Mouse (Mus musculus): Measurements from ENCODE around the gene Nudt3. TPM values are rescaled to one million over a fixed set of nuclear protein-coding genes. Genes with fewer than 3 reads are reported as not detected.

Gene Nudt3
- polyA plus RNA-seq, 1 experiment from 2014 or later: 117 TPM

DNA sequence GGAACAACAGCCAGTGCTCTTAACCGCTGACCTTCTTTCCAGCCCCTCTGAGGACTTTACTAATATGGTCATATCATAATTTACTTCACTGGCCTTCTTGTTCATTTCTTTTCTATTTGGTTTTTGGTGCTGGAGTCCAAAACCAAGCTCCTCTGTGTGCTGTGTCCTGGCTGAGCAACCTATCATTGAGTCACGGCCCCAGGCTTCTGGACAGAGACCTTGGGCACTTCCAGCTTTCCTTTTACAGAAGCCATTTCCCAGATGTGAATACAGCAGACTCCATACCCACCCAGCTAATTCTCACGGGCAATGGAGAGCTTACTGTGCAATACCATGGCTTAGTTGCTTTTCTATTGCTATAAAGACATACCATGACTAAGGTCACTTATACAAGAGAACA lies 23.0 kb downstream of the Nudt3 start:
- DNase-seq: no peak
- H3K4me2 ChIP-seq (ENCODE audit: low read length): no peak overlapping the region
- 80% methylated on average over 3 of the region's 3 CpGs for WGBS
- no peak for ATAC-seq (ENCODE audit: low FRiP score, low TSS enrichment)
- no peak overlapping the region for H3K4me3 ChIP-seq (replicated peaks; ENCODE audit: low read depth, low read length)
- peaks cover 21% of the 10 kb centered on the region for H3K36me3 ChIP-seq (ENCODE audit: control insufficient read depth, insufficient read depth, low read length)
- no peak overlapping the region for H3K9ac ChIP-seq (replicated peaks; ENCODE audit: low read length)
- H3K4me1 ChIP-seq (ENCODE audit: control insufficient read depth, insufficient read depth, low read length): peaks cover 37% of the 10 kb centered on the region
- H3K9me3 ChIP-seq (ENCODE audit: control insufficient read depth, low read length): no peaks in the 10 kb centered on the region
- H3K27me3 ChIP-seq (ENCODE audit: control insufficient read depth, insufficient read depth, low read length): no peaks in the 10 kb centered on the region
- no peak overlapping the region for H3K27ac ChIP-seq (replicated peaks; ENCODE audit: low read depth, low read length)

DNA sequence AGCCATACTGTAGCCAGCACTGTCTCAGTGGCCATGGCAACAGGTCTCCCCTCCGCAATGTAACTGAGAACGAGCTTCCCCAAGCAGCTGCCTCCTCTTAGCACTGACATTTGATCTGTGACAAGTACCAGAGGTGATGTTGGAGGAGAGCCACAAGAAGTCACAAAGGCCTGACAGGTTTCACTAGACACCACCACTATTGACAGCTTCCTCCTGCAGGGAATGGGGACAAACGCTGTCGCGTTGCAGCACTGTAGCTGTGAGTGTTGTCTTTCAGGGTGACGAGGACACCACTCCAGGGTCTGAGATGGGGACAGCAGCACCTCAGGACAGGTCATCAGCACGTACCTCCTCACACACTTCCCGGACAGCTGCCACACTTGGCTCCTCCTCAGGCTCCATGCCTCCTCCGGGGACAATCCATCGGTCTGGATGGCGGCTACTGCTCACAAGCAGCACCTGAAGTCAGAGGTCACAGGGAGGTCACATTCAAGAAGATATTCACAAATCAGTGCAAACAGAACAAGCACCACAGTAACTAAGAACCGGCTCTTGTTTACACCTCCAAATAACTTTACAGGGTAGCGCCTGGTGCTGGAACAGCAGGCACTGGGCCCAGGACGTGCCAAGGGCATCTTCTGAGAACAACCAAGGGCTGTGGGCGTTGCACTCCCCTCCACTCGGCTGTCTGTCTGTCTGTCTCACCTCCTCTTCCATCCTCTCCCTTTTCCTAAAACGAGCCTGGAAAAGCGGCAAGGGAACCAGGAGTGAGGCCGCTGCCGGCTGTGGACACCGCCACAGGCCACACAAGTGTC lies 26.7 kb downstream of the Nudt3 start:
- Histone ChIP-seq H3K4me1 (ENCODE audit: control insufficient read depth, insufficient read depth, low read length) (peaks cover 10% of the 10 kb centered on the region; the same call in 1 of the 2 replicates), H3K9me3 (ENCODE audit: control insufficient read depth, low read length) (no peaks in the 10 kb centered on the region), H3K4me2 (ENCODE audit: low read length) (no peak overlapping the region), H3K4me3 (replicated peaks; ENCODE audit: low read depth, low read length) (no peak overlapping the region), H3K36me3 (ENCODE audit: control insufficient read depth, insufficient read depth, low read length) (peaks cover 47% of the 10 kb centered on the region), H3K27ac (replicated peaks; ENCODE audit: low read depth, low read length) (no peak overlapping the region), H3K9ac (replicated peaks; ENCODE audit: low read length) (no peak overlapping the region), H3K27me3 (ENCODE audit: control insufficient read depth, insufficient read depth, low read length) (no peaks in the 10 kb centered on the region)
- 89% methylated on average over 21 of the region's 21 CpGs for WGBS
- DNase-seq (no peak), ATAC-seq (ENCODE audit: low FRiP score, low TSS enrichment) (no peak)

DNA sequence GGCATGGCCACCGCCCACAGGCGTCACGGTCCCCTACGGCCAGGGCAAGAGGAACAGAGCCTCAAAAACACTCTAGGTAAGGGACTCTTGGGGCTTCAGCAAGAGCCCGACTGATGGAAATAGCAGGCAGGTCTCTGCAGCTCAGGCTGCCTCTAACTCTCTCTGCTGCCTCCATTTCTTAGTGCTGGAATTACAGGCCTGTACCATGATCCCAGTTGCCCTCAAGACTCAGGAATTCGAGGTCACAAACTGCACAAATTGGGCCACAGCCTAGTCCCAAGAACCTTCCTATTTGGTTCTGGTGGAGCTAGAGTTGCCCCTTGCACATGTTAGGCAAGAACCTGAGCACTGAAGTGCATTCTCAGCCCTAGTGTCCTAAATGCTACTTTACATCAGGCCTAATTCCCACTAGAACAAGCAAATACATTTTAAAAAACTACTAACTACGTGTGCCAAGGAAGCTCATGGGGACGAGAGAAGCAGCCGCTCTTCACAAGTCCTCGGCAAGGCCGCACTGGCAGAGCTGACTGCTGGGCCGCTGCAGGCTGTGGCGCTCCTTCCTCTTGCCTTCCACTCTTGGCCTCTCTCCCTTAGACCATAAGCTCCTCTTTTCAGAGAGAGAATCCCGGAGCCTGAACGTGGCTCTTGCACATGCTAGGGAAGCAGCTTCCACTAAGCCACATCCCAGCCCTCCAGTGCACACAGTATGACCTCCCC lies 27.5 kb downstream of the Nudt3 start:
- no peaks in the 10 kb centered on the region for H3K27me3 ChIP-seq (ENCODE audit: control insufficient read depth, insufficient read depth, low read length)
- no peak for ATAC-seq (ENCODE audit: low FRiP score, low TSS enrichment)
- no peaks in the 10 kb centered on the region for H3K9me3 ChIP-seq (ENCODE audit: control insufficient read depth, low read length)
- H3K4me1 ChIP-seq (ENCODE audit: control insufficient read depth, insufficient read depth, low read length): peaks cover 4% of the 10 kb centered on the region; the same call in 1 of the 2 replicates
- H3K4me3 ChIP-seq (replicated peaks; ENCODE audit: low read depth, low read length): no peak overlapping the region
- H3K9ac ChIP-seq (replicated peaks; ENCODE audit: low read length): no peak overlapping the region
- no peak overlapping the region for H3K4me2 ChIP-seq (ENCODE audit: low read length)
- DNase-seq: no peak
- H3K27ac ChIP-seq (replicated peaks; ENCODE audit: low read depth, low read length): no peak overlapping the region
- 93% methylated on average over 15 of the region's 15 CpGs for WGBS
- H3K36me3 ChIP-seq (ENCODE audit: control insufficient read depth, insufficient read depth, low read length): peaks cover 54% of the 10 kb centered on the region

DNA sequence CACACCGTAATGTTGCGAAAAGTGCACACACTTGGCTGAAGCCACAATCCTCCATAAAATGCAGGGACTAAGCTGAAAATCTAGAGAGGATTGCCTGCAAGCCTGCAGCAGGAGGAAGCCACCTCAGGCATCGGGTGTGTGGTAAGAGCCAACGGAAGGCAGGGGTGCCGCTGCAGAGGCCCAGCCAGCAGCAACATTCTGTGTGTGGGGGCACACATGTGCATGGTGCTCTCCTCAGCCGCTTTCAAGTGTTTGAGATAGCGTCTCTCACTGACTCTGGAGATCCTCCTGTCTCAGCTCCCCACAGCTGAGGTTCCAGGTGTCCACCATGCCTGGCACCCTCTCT lies 30.8 kb downstream of the Nudt3 start:
- DNase-seq (no peak), ATAC-seq (ENCODE audit: low FRiP score, low TSS enrichment) (no peak)
- WGBS: 97% methylated on average over 7 of the region's 7 CpGs
- peaks cover 81% of the 10 kb centered on the region for H3K36me3 ChIP-seq (ENCODE audit: control insufficient read depth, insufficient read depth, low read length)
- no peak overlapping the region for H3K4me3 ChIP-seq (replicated peaks; ENCODE audit: low read depth, low read length)
- no peaks in the 10 kb centered on the region for H3K27me3 ChIP-seq (ENCODE audit: control insufficient read depth, insufficient read depth, low read length)
- H3K9ac ChIP-seq (replicated peaks; ENCODE audit: low read length): no peak overlapping the region
- H3K9me3 ChIP-seq (ENCODE audit: control insufficient read depth, low read length): no peaks in the 10 kb centered on the region
- no peak overlapping the region for H3K4me2 ChIP-seq (ENCODE audit: low read length)
- no peak overlapping the region for H3K27ac ChIP-seq (replicated peaks; ENCODE audit: low read depth, low read length)
- H3K4me1 ChIP-seq (ENCODE audit: control insufficient read depth, insufficient read depth, low read length): no peaks in the 10 kb centered on the region

DNA sequence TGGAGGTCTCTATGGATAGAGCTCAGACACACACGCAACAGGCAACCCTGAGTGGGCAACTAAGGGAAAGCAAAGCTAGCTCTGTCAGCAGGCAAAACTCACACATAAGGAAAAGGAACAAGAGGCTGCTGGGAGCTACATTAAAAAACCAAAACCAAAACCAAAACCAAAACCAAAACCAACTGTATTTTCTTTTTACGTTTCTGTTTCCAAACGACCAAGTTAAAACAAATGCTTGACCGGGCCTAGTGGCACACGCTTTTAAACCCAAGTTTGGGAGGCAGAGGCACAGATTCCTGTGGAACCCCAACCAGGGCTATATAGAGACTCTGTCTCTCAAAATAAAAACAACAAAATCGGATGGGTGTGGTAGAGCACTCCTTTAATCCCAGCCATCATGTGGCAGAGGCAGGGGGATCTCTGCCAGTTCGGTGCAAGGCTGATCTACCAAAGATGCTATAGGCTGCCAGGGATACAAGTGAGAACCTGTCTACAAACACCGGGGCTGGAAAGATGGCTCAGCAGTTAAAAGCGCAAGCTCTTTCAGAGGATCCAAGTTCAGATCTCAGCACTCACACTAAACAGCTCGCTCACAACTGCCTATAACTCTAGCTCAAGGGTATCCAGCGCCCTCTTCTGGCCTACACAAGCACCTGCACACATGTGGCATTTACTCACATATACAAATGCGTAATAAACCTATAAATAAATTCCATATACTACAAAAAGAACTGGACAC lies 31.3 kb downstream of the Nudt3 start:
- WGBS: 91% methylated on average over 12 of the region's 12 CpGs
- peaks cover 81% of the 10 kb centered on the region for H3K36me3 ChIP-seq (ENCODE audit: control insufficient read depth, insufficient read depth, low read length)
- H3K4me1 ChIP-seq (ENCODE audit: control insufficient read depth, insufficient read depth, low read length): no peaks in the 10 kb centered on the region
- no peak overlapping the region for H3K4me3 ChIP-seq (replicated peaks; ENCODE audit: low read depth, low read length)
- H3K9me3 ChIP-seq (ENCODE audit: control insufficient read depth, low read length): no peaks in the 10 kb centered on the region
- no peak overlapping the region for H3K9ac ChIP-seq (replicated peaks; ENCODE audit: low read length)
- H3K4me2 ChIP-seq (ENCODE audit: low read length): no peak overlapping the region
- DNase-seq (no peak), ATAC-seq (ENCODE audit: low FRiP score, low TSS enrichment) (no peak)
- H3K27ac ChIP-seq (replicated peaks; ENCODE audit: low read depth, low read length): no peak overlapping the region
- H3K27me3 ChIP-seq (ENCODE audit: control insufficient read depth, insufficient read depth, low read length): no peaks in the 10 kb centered on the region

DNA sequence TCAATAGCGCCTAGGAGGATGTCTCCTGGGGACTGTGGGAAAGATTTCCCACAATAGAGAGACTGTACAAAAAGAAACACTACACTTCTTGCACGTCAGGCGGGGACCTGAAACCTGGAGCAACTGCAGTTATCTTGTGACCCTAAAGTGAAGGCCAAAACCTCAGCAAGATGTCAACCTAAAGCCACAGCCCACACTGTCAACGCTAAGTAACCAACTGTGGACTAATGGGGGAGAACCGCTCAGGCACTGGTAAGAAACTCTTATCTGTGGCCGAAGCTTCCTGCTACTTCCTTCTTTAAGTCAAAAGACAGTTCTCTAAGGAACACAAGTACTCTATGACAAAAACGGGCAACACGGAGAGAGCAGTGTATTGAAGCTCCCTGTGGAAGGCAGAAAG lies 35.1 kb downstream of the Nudt3 start:
- Histone ChIP-seq H3K4me2 (ENCODE audit: low read length) (no peak overlapping the region), H3K9ac (replicated peaks; ENCODE audit: low read length) (no peak overlapping the region), H3K27me3 (ENCODE audit: control insufficient read depth, insufficient read depth, low read length) (no peaks in the 10 kb centered on the region), H3K36me3 (ENCODE audit: control insufficient read depth, insufficient read depth, low read length) (peaks cover 58% of the 10 kb centered on the region), H3K4me1 (ENCODE audit: control insufficient read depth, insufficient read depth, low read length) (no peaks in the 10 kb centered on the region), H3K9me3 (ENCODE audit: control insufficient read depth, low read length) (no peaks in the 10 kb centered on the region), H3K4me3 (replicated peaks; ENCODE audit: low read depth, low read length) (no peak overlapping the region), H3K27ac (replicated peaks; ENCODE audit: low read depth, low read length) (no peak overlapping the region)
- ATAC-seq (ENCODE audit: low FRiP score, low TSS enrichment) (no peak), DNase-seq (no peak)
- 88% methylated on average over 8 of the region's 8 CpGs for WGBS

DNA sequence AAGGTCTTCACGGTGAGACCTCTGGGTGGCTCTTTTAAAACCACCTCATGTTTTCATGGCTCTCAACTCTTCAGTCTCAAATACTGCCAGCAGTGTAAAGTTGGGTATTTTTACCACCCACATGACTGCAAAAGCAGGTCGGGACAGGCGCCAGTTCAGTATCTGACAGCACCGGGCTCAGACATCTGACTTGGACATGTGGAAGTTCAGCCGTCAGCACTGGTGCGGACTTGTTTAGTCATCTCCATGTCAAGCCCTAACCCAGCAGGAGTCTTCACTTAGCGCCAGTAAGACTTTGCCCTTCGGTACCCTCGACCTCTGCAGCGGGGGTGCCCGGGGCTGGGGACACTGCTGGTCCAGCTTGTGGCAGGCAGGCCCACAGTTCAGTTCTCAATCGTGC lies 36.0 kb downstream of the Nudt3 start:
- H3K27me3 ChIP-seq (ENCODE audit: control insufficient read depth, insufficient read depth, low read length): no peaks in the 10 kb centered on the region
- no peaks in the 10 kb centered on the region for H3K9me3 ChIP-seq (ENCODE audit: control insufficient read depth, low read length)
- H3K36me3 ChIP-seq (ENCODE audit: control insufficient read depth, insufficient read depth, low read length): peaks cover 58% of the 10 kb centered on the region
- H3K4me1 ChIP-seq (ENCODE audit: control insufficient read depth, insufficient read depth, low read length): no peaks in the 10 kb centered on the region
- no peak overlapping the region for H3K4me2 ChIP-seq (ENCODE audit: low read length)
- no peak for DNase-seq
- no peak overlapping the region for H3K4me3 ChIP-seq (replicated peaks; ENCODE audit: low read depth, low read length)
- 81% methylated on average over 12 of the region's 12 CpGs for WGBS
- no peak overlapping the region for H3K27ac ChIP-seq (replicated peaks; ENCODE audit: low read depth, low read length)
- H3K9ac ChIP-seq (replicated peaks; ENCODE audit: low read length): no peak overlapping the region
- ATAC-seq (ENCODE audit: low FRiP score, low TSS enrichment): no peak

DNA sequence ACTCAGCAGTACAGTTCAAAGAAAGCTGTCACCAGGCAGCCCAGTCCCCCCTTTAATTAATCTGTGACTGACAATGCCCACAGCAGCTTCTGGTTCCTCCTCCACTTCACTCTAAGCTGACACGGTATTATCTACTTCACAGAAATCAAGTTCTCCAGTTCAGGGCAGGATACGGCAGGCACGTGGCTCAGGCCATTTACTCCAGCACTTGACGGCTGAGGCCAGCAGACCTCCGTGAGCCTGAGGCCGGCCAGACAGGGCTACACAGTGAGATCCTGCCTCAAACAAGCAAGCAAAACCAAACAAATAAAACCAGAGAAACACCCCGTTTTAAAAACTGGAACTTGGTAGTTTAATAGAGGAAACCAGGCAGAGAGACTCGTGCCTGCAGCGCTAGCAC lies 36.6 kb downstream of the Nudt3 start:
- Histone ChIP-seq H3K4me3 (replicated peaks; ENCODE audit: low read depth, low read length) (no peak overlapping the region), H3K27me3 (ENCODE audit: control insufficient read depth, insufficient read depth, low read length) (no peaks in the 10 kb centered on the region), H3K9ac (replicated peaks; ENCODE audit: low read length) (no peak overlapping the region), H3K36me3 (ENCODE audit: control insufficient read depth, insufficient read depth, low read length) (peaks cover 64% of the 10 kb centered on the region), H3K4me2 (ENCODE audit: low read length) (no peak overlapping the region), H3K9me3 (ENCODE audit: control insufficient read depth, low read length) (no peaks in the 10 kb centered on the region), H3K4me1 (ENCODE audit: control insufficient read depth, insufficient read depth, low read length) (no peaks in the 10 kb centered on the region), H3K27ac (replicated peaks; ENCODE audit: low read depth, low read length) (no peak overlapping the region)
- DNase-seq: no peak
- no peak for ATAC-seq (ENCODE audit: low FRiP score, low TSS enrichment)
- WGBS: 58% methylated on average over 9 of the region's 9 CpGs

All from midbrain, embryonic 14.5 days (tissue).